Mouse (Mus musculus) lung, postnatal 0 days (tissue): ENCODE measurements around the gene 0610009B22Rik.

Experiments
- CTCF ChIP-seq: IDR thresholded peaks from 2 replicates; pipeline ENCODE4 v1.5.1; 2016; ENCODE audit warnings: antibody characterized with exemption, mild to moderate bottlenecking
- EP300 ChIP-seq: IDR thresholded peaks from 2 replicates; pipeline ENCODE4 v1.6.1; 2016; ENCODE audit warnings: antibody characterized with exemption, mild to moderate bottlenecking, control low read depth

GRCm38 (mm10) chr11:51721066-51721465 lies 32.4 kb upstream of the 0610009B22Rik start:
- TF ChIP-seq CTCF: no peak
- no peak for TF ChIP-seq EP300
